Mouse (Mus musculus) forebrain, embryonic 11.5 days (tissue): ENCODE results near the gene Pttg1. TPM values are rescaled to one million over a fixed set of nuclear protein-coding genes. Genes with fewer than 3 reads are reported as not detected.

ENCODE experiments used
- ATAC-seq: fragments of 200-750 bp; cut with Nextera tagmentation; replicated peaks from 2 replicates; pipeline ENCODE4 v1.8.0; 2017; ENCODE audit warnings: moderate TSS enrichment; ENCODE audit not compliant: low FRiP score
- DNase-seq: peaks from one replicate; pipeline ENCODE4 v3.0.0-alpha.2; 2017; ENCODE audit warnings: low spot score
- H3K27ac ChIP-seq: fragments of 300-500 bp; sonication (generic); 2 replicates; pipeline ENCODE4 v1.5.1; 2014; ENCODE audit warnings: low read depth, low read length
- H3K27me3 ChIP-seq: fragments of 300-500 bp; sonication (generic); 2 replicates; pipeline ENCODE4 v1.6.1; 2014; ENCODE audit warnings: mild to moderate bottlenecking, low read length, mixed read lengths; ENCODE audit not compliant: control insufficient read depth, insufficient read depth
- H3K36me3 ChIP-seq: fragments of 300-500 bp; sonication (generic); 2 replicates; pipeline ENCODE4 v1.6.1; 2014; ENCODE audit warnings: mild to moderate bottlenecking, low read length, moderate library complexity, mixed read lengths; ENCODE audit not compliant: control insufficient read depth, insufficient read depth
- H3K4me1 ChIP-seq: fragments of 300-500 bp; sonication (generic); replicated peaks from 2 replicates; pipeline ENCODE4 v1.6.1; 2014; ENCODE audit warnings: low read length, mixed read lengths; ENCODE audit not compliant: control insufficient read depth, insufficient read depth
- H3K4me2 ChIP-seq: fragments of 300-500 bp; sonication (generic); 2 replicates; pipeline ENCODE4 v1.6.1; 2014; ENCODE audit warnings: low read depth, mild to moderate bottlenecking, low read length, moderate library complexity, mixed read lengths; ENCODE audit not compliant: severe bottlenecking
- H3K4me3 ChIP-seq: fragments of 300-500 bp; sonication (generic); 2 replicates; pipeline ENCODE4 v1.5.1; 2014; ENCODE audit warnings: low read depth, low read length
- H3K9ac ChIP-seq: fragments of 300-500 bp; sonication (generic); 2 replicates; pipeline ENCODE4 v1.6.1; 2014; ENCODE audit warnings: low read length
- H3K9me3 ChIP-seq: fragments of 300-500 bp; sonication (generic); 2 replicates; pipeline ENCODE4 v1.6.1; 2016; ENCODE audit warnings: low read length, mixed read lengths; ENCODE audit not compliant: control insufficient read depth
- WGBS: fragments of 180-500 bp; shearing (Covaris S2); extraction: QIAGEN DNeasy Blood & Tissue Kit; methylation state at CpG from one replicate; pipeline ENCODE4 v1.1.7; 2014; 5-methylcytosine and 5-hydroxymethylcytosine counted together
- polyA plus RNA-seq: library from polyadenylated mRNA; unstranded; fragments of >200 nt; fragmentation: Nextera tagmentation; extraction: Ambion mirVana; gene quantifications from 2 replicates; pipeline ENCODE4 v1.2.1, GENCODE M21; 2014

Gene Pttg1
- polyA plus RNA-seq, 1 experiment from 2014 or later = 68.2 TPM

DNA sequence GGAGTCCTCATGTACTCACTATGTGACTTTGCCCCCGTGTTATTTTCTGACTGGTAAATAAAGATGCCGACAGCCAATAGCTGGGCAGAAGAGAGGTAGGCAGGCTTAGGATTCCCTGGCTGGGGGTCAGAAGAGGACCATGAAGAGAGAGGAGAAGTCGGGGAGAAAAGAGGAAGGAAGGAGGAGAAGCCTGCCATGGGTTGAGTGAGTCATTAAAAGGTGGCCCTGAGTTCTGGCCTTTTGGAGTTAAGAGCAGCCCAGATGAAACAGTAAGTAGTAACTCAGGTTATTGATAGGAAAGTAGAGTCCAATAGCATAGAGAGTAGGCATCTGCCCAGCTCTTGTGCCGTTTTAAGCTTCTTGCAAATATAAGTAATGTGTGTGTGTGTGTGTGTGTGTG lies 25.3 kb upstream of the Pttg1 start:
- Histone ChIP-seq H3K27me3 (no peaks in the 10 kb centered on the region), H3K4me1 (no peaks in the 10 kb centered on the region), H3K4me3 (no peak overlapping the region), H3K9ac (no peak overlapping the region), H3K9me3 (no peaks in the 10 kb centered on the region), H3K4me2 (no peak overlapping the region), H3K36me3 (no peaks in the 10 kb centered on the region; the same call in 1 of the 2 replicates), H3K27ac (no peak overlapping the region)
- DNase-seq (no peak), ATAC-seq (no peak)
- 74% methylated on average over 4 of the region's 4 CpGs for WGBS

DNA sequence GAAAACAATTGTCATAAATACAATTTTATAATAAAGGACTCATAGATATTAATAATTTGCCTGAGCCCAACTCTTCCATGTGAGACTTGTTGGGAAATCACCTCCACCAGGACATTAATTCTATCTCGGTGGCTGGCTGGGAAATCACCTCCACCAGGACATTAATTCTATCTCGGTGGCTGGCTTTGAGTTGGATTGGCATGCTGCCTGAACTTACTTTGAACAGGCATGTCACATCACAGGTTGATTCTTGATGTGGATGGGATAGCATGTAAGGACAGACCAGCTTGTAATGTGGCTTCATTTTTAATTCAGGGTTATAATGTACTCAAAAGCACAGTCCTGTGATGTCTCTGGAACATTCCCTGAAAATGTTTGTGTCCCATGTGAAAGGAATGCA lies 23.9 kb upstream of the Pttg1 start:
- Histone ChIP-seq H3K4me1 (no peaks in the 10 kb centered on the region), H3K4me3 (no peak overlapping the region), H3K27ac (no peak overlapping the region), H3K4me2 (no peak overlapping the region), H3K9me3 (no peaks in the 10 kb centered on the region), H3K36me3 (no peaks in the 10 kb centered on the region; the same call in 1 of the 2 replicates), H3K27me3 (no peaks in the 10 kb centered on the region), H3K9ac (no peak overlapping the region)
- DNase-seq (no peak), ATAC-seq (no peak)
- WGBS = 92% methylated on average over 2 of the region's 2 CpGs

DNA sequence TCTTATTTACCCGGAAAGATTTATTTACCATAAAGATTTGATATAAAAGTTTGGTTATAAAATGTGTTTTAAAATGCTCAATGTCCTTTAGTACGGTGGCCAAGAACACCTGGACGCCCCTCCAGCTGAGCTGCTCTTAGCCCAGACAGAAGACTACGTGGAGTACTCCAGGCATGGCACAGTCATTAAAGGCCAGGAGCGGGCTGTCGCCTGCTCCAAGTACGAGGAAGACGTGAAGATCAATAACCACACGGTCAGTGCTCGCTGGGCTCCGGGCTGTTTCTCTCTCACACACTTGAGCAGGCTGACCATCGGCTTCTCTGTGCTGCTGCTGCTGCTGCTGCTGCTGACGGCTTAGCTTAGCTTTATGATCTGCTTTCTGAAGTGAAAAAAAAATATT lies 17.1 kb upstream of the Pttg1 start:
- Histone ChIP-seq H3K4me1 (no peaks in the 10 kb centered on the region), H3K4me3 (no peak overlapping the region), H3K27me3 (no peaks in the 10 kb centered on the region), H3K9me3 (no peaks in the 10 kb centered on the region), H3K36me3 (peaks cover 14% of the 10 kb centered on the region), H3K9ac (no peak overlapping the region), H3K27ac (no peak overlapping the region), H3K4me2 (no peak overlapping the region)
- DNase-seq = no peak
- no peak for ATAC-seq
- 95% methylated on average over 13 of the region's 13 CpGs for WGBS

DNA sequence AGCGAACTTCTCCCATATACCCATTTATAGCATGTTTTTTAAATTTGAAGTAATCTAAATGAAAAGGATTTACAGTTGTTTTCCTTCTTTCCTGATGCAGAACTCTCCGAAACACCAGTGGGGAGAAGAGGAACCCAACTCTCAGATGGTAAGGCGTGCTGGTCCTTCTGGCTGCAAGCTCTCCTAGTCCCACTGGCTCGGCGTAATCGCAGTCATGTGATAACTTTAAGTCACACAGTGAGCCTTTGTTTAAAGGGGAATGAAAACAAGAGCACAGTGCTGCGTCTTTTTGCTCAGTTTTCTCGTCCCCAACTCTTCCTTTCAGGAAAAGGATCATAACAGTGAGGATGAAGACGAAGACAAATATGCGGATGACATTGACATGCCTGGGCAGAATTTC lies 15.1 kb upstream of the Pttg1 start:
- Histone ChIP-seq H3K4me2 (no peak overlapping the region), H3K27ac (no peak overlapping the region), H3K36me3 (peaks cover 14% of the 10 kb centered on the region), H3K9ac (no peak overlapping the region), H3K4me3 (no peak overlapping the region), H3K9me3 (no peaks in the 10 kb centered on the region), H3K4me1 (no peaks in the 10 kb centered on the region), H3K27me3 (no peaks in the 10 kb centered on the region)
- WGBS = 95% methylated on average over 10 of the region's 10 CpGs
- no peak for ATAC-seq
- no peak for DNase-seq

DNA sequence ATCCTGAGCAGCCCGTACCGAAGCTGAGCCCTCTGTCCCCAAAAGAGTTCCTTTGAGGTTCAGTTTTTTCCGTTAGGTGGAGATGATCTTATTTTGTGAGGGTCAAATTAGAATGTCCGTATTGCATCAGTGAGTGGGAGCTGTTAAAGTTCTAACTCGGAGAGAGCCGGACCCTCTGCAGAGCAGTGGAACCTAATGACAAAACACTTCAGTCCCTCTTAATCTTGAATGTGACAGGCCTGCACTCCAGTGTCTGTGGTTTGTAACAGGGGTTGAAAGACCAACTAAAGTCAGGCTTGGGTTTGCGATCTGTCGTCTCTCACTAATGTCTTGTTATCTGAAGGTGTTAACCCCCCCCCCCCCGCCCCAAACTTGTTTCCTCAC lies 8.0 kb upstream of the Pttg1 start:
- peak overlapping the region; percentile 65 for H3K4me2 ChIP-seq
- H3K36me3 ChIP-seq = no peaks in the 10 kb centered on the region; the same call in 1 of the 2 replicates

DNA sequence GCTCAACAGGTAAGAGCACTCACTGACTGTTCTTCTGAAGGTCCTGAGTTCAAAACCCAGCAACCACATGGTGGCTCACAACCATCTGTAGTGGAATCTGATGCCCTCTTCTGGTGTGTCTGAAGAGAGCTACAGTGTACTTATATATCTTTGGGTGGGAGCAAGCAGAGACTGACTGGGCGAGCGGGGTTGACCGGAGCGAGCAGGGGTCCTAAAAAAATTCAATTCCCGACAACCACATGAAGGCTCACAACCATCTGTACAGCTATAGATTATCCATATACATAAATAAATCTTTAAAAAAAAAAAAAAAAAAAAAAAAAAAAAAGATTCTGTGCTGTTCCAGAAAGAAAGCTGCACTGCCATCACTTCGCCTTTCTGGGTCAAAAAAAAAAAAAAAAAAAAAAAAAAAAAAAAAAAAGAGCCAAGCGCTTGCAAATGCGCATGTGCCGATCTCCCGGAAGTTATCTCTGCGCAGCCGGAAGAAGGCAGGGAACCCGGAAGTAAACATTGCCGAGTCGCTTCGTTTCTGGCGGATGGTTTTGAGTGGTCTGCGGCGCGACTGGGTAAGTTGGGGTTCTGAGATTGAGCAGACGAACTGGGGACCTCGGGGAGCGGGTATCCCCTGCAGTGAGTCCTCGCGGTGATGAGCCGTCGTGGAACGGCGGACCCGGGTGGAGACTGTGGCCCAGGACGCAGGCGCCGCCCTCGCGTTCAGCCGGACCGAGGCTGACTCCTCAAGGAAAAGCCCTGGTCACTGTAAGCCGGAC lies 7.4 kb upstream of the Pttg1 start, which contains the start of gene Slu7:
Slu7 (plus strand) TSS at position 491 of the 770 bp plus-strand sequence.
- peaks cover 4% of the 10 kb centered on the region; the same call in 1 of the 2 replicates for H3K4me1 ChIP-seq
- H3K9ac ChIP-seq = peak within 1 kb of the TSS; percentile 72
- H3K27me3 ChIP-seq = no peaks in the 10 kb centered on the region
- no peak within 1 kb of the TSS for H3K27ac ChIP-seq
- H3K4me2 ChIP-seq = peak within 1 kb of the TSS; percentile 65
- H3K4me3 ChIP-seq = peak within 1 kb of the TSS; percentile 87
- no peaks in the 10 kb centered on the region; the same call in 1 of the 2 replicates for H3K36me3 ChIP-seq
- DNase-seq (peak; percentile 84), ATAC-seq (peak; percentile 90)
- H3K9me3 ChIP-seq = no peaks in the 10 kb centered on the region
- WGBS = 9% methylated on average over 38 of the region's 38 CpGs

More for the DNA sequence above, 8.0 kb upstream of the Pttg1 start:
- no peak overlapping the region for H3K27ac ChIP-seq
- no peaks in the 10 kb centered on the region for H3K9me3 ChIP-seq
- DNase-seq (no peak), ATAC-seq (peak; percentile 39)
- H3K27me3 ChIP-seq = no peaks in the 10 kb centered on the region
- peak overlapping the region; percentile 72 for H3K9ac ChIP-seq
- 7% methylated on average over 9 of the region's 9 CpGs for WGBS
- H3K4me1 ChIP-seq = peaks cover 4% of the 10 kb centered on the region; the same call in 1 of the 2 replicates
- peak overlapping the region; percentile 87 for H3K4me3 ChIP-seq

DNA sequence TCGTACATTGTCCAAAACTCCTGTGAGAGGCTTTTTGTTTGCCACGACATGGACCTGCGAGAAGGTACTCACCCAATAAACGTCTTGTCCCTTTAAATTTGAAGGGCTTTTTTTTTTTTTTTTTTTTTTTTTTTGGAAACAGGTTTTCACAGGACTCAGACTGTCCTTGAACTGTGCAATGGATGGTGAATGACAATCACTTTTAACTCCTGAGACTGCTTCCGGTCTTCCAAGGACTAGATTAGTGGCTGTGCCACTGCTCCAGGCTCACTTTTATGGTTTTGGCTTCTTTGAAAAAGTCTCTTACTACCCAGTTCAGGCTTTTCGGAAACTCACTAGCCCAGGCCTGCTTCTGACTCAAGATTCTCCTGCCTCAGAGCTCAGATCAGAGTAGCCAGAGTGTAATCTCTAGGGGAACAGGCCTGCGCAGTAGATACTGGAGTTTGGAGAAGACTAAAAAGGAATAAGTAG lies 398 bp upstream of the Pttg1 start:
- Histone ChIP-seq H3K9me3 (no peaks in the 10 kb centered on the region), H3K4me2 (peak overlapping the region; percentile 53), H3K4me3 (peak overlapping the region; percentile 52), H3K27me3 (no peaks in the 10 kb centered on the region), H3K27ac (no peak overlapping the region), H3K9ac (peak overlapping the region; percentile 3; the same call in 1 of the 2 replicates), H3K36me3 (no peaks in the 10 kb centered on the region), H3K4me1 (peaks cover 4% of the 10 kb centered on the region; the same call in 1 of the 2 replicates)
- ATAC-seq = peak; percentile 68
- 19% methylated on average over 7 of the region's 7 CpGs for WGBS
- DNase-seq = no peak

DNA sequence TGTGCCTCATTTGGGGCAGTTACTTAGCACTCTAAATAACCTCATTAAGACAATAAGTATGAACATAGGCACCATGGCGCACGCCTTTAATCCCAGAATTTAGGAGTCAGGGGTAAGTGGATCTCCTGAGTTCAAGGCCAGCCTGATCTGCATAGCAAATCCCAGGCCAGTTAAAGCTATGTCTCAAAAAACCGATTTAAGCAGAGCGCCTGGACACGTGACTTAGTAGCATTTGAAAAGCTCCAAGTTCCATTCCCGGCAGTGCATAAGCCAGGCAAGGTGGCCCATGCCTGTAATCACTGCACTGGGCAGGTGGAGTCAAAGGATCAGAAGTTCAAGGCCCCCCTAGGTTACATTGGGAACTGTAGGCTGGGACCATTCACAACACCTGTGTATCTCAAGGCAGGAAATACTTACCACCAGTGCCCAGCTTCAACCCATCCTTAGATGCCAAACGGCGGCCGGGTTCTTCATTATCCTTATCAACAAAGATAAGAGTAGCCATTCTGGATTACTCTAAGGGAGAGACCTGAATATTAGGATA lies 813 bp downstream of the Pttg1 start:
- H3K9me3 ChIP-seq = no peaks in the 10 kb centered on the region
- H3K27ac ChIP-seq = no peak overlapping the region
- H3K4me1 ChIP-seq = peaks cover 4% of the 10 kb centered on the region; the same call in 1 of the 2 replicates
- 95% methylated on average over 9 of the region's 9 CpGs for WGBS
- no peaks in the 10 kb centered on the region for H3K27me3 ChIP-seq
- DNase-seq = no peak
- no peak overlapping the region for H3K9ac ChIP-seq
- H3K4me2 ChIP-seq = no peak overlapping the region
- no peaks in the 10 kb centered on the region for H3K36me3 ChIP-seq
- peak overlapping the region; percentile 52; the same call in 1 of the 2 replicates for H3K4me3 ChIP-seq
- peak; percentile 31; the same call in 1 of the 2 replicates for ATAC-seq
